Mouse (Mus musculus) yolk sac, embryonic 10.5 days (tissue): ENCODE measurements around the gene Zswim3.
A peak's percentile ranks its signal among the peaks of the same experiment; 100 is the strongest.
"Not testable (repeated sequence)": the region's sequence is repeated elsewhere in the genome, so short reads cannot be mapped to it uniquely, and the experiment has no call there.

Experiments
- DNase-seq: peaks from one replicate; pipeline ENCODE4 v3.0.0-alpha.2; 2017; ENCODE audit warnings: low spot score

The Zswim3 gene

DNA sequence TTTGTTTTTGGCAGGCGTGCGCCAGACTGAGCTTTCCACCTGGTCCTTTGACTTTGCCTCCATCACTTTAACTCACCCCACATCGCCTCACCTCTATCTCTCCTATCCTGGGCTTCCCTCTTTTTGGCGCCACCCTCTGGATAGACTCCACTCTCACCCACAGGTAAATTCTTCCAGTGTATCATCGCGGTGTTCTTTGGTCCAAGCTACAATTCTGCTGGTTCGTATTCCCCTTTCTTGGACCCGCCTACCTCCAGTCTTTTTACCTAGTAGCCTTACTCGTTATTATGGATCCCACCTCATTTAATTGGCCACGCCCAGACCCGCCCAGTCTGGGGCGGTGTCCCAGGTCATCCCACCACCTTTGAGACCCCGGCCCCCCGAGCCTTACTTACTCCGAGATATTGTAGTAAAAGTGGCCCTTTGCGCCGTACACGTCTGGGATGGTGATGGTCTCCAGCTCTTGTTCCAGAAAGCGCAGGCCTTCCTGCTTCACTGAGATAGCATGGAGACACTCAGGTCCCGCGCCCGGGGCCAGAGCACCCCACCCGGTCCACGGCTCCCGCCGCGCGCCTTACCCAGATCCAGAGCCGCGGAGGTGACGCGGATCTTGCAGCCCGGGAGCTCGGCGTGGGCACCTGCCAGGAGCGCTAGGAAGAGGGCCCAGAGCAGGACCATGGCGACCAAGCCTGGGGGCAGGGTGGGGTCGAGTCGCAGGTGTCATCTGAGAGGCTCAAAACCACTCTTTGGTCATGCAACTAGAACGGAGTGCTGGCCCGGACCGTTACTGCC lies 51.6 kb downstream of the Zswim3 start:
- no peak for DNase-seq

DNA sequence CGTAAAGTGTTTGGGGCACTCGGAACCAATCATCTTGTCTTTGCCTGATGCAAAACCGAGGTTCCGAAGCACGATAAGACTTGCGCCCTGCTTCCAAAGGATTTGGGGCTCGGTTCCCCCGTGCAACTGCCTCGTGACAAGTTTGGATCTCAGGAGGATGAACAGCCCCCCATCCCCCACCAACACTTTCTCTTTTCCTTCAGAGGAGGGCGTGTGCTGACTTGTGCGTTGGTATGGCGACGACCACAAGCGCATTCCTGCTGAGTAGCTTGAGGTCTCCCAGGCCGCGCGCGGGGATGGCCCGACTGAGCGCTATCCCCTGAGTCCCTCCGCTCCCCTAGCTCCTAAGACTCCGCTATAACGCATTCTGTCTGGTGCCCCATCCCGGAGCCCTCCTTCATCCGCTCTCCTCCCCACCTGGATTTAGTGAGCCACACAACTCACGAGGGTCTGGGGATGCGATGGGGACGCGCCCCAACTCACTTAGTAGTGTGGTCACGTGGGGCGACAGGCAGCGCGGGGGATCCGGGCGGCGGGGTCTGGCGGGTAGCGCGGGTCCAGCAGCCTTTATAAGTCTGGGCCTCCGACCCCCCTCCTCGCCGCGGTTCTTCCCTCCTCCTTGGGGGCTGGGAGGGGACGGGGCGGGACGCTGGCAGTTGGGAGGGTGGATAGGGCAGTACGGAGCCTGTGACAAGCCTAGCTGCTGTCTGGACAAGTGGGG lies 52.4 kb downstream of the Zswim3 start, which contains the start of gene Pltp:
Gene Pltp, minus strand, starts transcription at position 611 of the 721 bp plus-strand sequence.
- DNase-seq, result no peak

- DNase-seq, result no peak
Measured at GRCm38 (mm10) chr2:164857842-164858553, 53.1 kb downstream of the Zswim3 start.

DNA sequence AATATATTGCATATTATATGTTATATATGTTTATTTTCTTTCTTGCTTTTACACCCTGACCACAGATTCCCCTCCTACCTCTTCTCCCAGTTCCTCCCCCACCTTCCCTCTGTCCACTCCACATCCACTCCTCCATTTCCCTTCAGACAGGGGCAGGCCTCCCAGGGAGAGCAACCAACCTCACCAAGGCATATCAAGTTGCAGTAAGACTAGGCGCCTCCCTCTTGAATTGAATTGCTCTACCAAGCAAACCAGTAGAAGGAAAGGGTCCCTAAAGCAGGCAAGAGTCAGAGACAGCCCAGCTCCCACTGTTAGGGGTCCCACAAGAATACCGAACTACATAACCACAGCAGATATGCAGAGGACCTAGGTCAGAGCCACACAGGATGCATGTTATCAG lies 54.3 kb downstream of the Zswim3 start:
- no peak for DNase-seq

GRCm38 (mm10) chr2:164859640-164860432 lies 54.9 kb downstream of the Zswim3 start:
- DNase-seq, result no peak

- DNase-seq, result no peak
Measured at GRCm38 (mm10) chr2:164861094-164861493, 56.2 kb downstream of the Zswim3 start.

DNA sequence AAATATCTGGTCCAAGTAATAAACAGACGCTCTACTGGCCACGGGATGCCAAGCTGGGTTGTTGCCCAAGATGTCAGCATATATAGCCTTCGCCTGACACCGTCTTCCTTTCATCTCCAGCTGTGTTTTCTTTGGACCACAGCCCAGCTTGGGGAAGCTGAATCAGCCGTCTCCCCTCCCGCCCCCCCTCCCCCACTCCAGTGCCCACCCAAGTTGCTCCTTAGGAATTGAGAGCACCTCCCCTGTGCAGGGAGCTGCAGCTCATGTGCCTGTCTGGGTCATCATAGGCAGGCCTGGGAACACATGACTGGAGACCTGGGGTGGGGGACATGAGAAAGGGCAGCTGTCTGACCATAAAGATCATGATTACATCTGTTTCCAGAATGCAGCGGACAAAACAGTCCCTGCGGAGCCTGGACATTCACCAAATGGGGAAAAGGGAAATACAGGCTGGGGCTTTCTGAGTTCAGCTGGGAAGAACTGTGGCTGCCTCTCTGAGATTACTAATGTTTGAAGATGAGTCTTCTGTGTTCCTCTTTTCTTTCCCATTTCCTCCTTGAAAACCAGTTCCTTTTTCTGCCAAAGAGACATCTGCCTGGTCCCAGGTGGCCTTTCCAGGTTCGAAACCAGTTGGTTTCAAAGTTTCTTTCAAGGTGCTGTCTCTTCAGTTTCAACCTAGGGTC lies 57.4 kb downstream of the Zswim3 start:
- DNase-seq, result no peak

DNA sequence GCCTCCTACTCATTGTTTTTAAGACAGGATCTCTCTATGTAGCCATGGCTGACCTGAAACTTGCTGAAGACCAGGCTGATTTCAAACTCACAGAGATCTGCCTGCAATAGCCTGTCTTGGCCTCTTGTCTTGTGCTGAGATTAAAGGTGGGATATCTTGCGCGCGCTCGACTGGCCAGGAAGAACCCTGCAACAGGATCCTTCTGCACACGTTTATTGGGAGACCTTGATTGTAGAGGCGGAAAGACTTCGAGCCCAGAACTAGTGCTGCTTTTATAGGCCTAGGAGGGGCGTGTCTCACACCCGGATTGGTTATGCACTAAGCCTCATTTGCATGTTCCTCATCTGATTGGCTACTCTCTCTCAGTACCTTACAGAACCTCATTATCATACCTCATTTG lies 58.5 kb downstream of the Zswim3 start:
- DNase-seq, result not testable (repeated sequence)

DNA sequence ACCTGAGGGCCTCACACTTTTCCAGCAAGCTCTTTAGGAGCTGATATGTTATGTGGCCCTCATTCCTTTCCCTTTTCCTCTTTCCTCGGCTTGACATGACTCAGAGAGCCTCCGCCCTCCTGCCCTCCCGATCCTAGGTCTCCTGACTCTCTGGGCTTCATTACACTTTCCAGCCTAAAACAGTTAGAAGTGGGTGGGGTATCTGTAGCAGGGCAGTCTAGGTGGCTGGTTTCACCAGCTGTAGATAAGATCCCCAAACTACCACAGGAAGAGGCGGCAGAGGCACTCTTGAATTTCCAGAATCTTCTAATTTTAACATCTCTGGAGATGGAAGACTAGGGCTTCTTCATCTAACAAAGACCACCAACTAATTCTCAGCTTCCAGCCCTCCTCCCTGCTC lies 59.7 kb downstream of the Zswim3 start:
- DNase-seq, result no peak

- DNase-seq, result peak; percentile 52
Measured at GRCm38 (mm10) chr2:164866741-164867551, 62.0 kb downstream of the Zswim3 start.

GRCm38 (mm10) chr2:164867566-164867965 lies 62.7 kb downstream of the Zswim3 start:
- DNase-seq, result no peak

DNA sequence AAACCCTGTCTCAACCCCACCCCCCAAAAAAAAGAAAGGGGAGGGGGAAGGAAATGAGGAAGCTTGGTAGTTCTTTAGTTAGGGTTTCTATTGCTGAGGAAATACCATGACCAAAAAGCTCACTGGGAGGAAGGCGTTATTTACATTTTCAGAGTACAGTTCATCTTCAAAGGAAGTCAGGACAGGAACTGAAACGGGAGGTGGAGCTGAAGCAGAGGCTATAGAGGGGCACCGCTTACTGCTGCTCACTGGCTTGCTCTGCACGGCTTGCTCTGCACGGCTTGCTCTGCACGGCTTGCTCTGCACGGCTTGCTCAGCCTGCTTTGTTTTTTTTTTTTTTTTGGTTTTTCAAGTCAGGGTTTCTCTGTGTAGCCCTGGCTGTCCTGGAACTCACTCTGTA lies 63.6 kb downstream of the Zswim3 start:
- DNase-seq, result no peak
